Mouse (Mus musculus) spleen, adult 2 months (tissue): ENCODE measurements around the gene Noxred1. TPM values are rescaled to one million over a fixed set of nuclear protein-coding genes. Genes with fewer than 3 reads are reported as not detected.
"Not testable (repeated sequence)": the region's sequence is repeated elsewhere in the genome, so short reads cannot be mapped to it uniquely, and the experiment has no call there.

Experiments used
- DNase-seq, 2 experiments: peaks; one replicate each; pipeline versions ENCODE4 v3.0.0 to v3.0.0-alpha.2; 2012 to 2021; ENCODE audit warnings: low spot score in 2 of 2, low read depth in 1 of 2
- H3K27ac ChIP-seq: fragments of 200-500 bp; 2 replicates; pipeline ENCODE4 v1.5.1; 2012; ENCODE audit warnings: low read length, inconsistent platforms; ENCODE audit not compliant: insufficient read depth
- H3K27me3 ChIP-seq: fragments of 200-500 bp; 2 replicates; pipeline ENCODE4 v1.6.1; 2012; ENCODE audit warnings: mild to moderate bottlenecking, moderate library complexity, low read length, inconsistent platforms; ENCODE audit not compliant: control insufficient read depth, insufficient read depth
- H3K36me3 ChIP-seq: fragments of 200-500 bp; 2 replicates; pipeline ENCODE4 v1.6.1; 2012; ENCODE audit warnings: mild to moderate bottlenecking, low read length, inconsistent platforms; ENCODE audit not compliant: control insufficient read depth, insufficient read depth
- H3K4me1 ChIP-seq: fragments of 200-500 bp; 2 replicates; pipeline ENCODE4 v1.6.1; 2011; ENCODE audit warnings: inconsistent platforms; ENCODE audit not compliant: control insufficient read depth, insufficient read depth, insufficient read length
- H3K4me3 ChIP-seq: fragments of 200-500 bp; 2 replicates; pipeline ENCODE4 v1.5.1; 2011; ENCODE audit warnings: mild to moderate bottlenecking, inconsistent platforms; ENCODE audit not compliant: insufficient read depth, insufficient read length; ENCODE audit errors: extremely low read depth
- CTCF ChIP-seq: fragments of 200-500 bp; IDR thresholded peaks from 2 replicates; pipeline ENCODE4 v1.5.1; 2011; ENCODE audit warnings: mild to moderate bottlenecking, inconsistent platforms; ENCODE audit not compliant: insufficient read depth, insufficient read length, insufficient replicate concordance; ENCODE audit errors: extremely low read depth
- POLR2A ChIP-seq: fragments of 200-500 bp; IDR thresholded peaks from 2 replicates; pipeline ENCODE4 v1.6.1; 2011; ENCODE audit warnings: low read depth, low read length, inconsistent platforms
- WGBS: fragments of 180-500 bp; shearing (Covaris S2); methylation state at CpG from one replicate; pipeline ENCODE4 v1.1.7; 2018; 5-methylcytosine and 5-hydroxymethylcytosine counted together
- polyA plus RNA-seq: library from polyadenylated mRNA; depleted of rRNA; stranded (reverse); fragments of >200 nt; gene quantifications from 2 replicates; pipeline ENCODE4 v1.2.3, GENCODE M21; 2012

Noxred1 gene
- polyA plus RNA-seq, 1 experiment = 2.7 TPM

- H3K27ac ChIP-seq = no peak overlapping the region; the same call in 1 of the 2 replicates
- H3K36me3 ChIP-seq = no peaks in the 10 kb centered on the region
- 75% methylated on average over 2 of the region's 2 CpGs for WGBS
- H3K4me1 ChIP-seq = no peaks in the 10 kb centered on the region
- DNase-seq = no peak
- no peak overlapping the region for H3K4me3 ChIP-seq
- no peaks in the 10 kb centered on the region for H3K27me3 ChIP-seq
- TF ChIP-seq CTCF (no peak), POLR2A (no peak)
Observed at GRCm38 (mm10) chr12:87229633-87230032, 8.9 kb downstream of the Noxred1 start.

DNA sequence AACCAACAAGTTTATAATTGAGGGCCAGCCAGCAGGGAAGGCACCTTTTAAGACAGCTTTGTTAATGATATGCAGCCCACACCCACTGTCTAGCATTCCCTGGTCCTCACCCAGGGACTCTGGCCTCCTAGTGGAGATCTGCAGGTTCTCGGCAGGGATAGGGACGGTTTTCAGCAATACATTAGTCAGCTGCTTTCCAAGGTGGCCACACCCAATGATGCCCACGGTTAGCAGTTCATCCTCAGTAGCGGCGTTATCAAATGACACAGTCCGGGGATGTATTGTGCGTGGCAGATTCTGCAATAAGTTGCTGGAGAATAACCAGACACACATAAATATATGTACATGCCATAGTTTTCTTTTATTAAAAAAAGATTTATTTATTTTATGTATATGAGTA is 11.7 kb downstream of the Noxred1 start:
- TF ChIP-seq POLR2A = no peak
- no peak for TF ChIP-seq CTCF
- Histone ChIP-seq H3K4me3 (no peak overlapping the region), H3K36me3 (no peaks in the 10 kb centered on the region; the same call in 1 of the 2 replicates), H3K27ac (no peak overlapping the region), H3K27me3 (no peaks in the 10 kb centered on the region), H3K4me1 (no peaks in the 10 kb centered on the region)
- no peak for DNase-seq
- WGBS = 82% methylated on average over 7 of the region's 7 CpGs

GRCm38 (mm10) chr12:87224950-87225349 is 13.6 kb downstream of the Noxred1 start:
- H3K27me3 ChIP-seq = no peaks in the 10 kb centered on the region
- TF ChIP-seq POLR2A = no peak
- no peak for TF ChIP-seq CTCF
- DNase-seq = no peak
- no peak overlapping the region for H3K4me3 ChIP-seq
- H3K27ac ChIP-seq = no peak overlapping the region
- H3K36me3 ChIP-seq = no peaks in the 10 kb centered on the region; the same call in 1 of the 2 replicates
- no peaks in the 10 kb centered on the region for H3K4me1 ChIP-seq
- 56% methylated on average over 10 of the region's 10 CpGs for WGBS

- H3K36me3 ChIP-seq = no peaks in the 10 kb centered on the region; the same call in 1 of the 2 replicates
- H3K4me3 ChIP-seq = no peak overlapping the region
- H3K27ac ChIP-seq = no peak overlapping the region
- TF ChIP-seq CTCF (no peak), POLR2A (no peak)
- 91% methylated on average over 7 of the region's 7 CpGs for WGBS
- no peaks in the 10 kb centered on the region for H3K4me1 ChIP-seq
- DNase-seq = no peak
- no peaks in the 10 kb centered on the region for H3K27me3 ChIP-seq
Observed at GRCm38 (mm10) chr12:87219362-87219761, 19.2 kb downstream of the Noxred1 start.

- H3K4me1 ChIP-seq = no peaks in the 10 kb centered on the region
- no peak for DNase-seq
- H3K27ac ChIP-seq = no peak overlapping the region
- no peak for TF ChIP-seq CTCF
- no peak for TF ChIP-seq POLR2A
- H3K36me3 ChIP-seq = no peaks in the 10 kb centered on the region
- H3K4me3 ChIP-seq = no peak overlapping the region
- H3K27me3 ChIP-seq = no peaks in the 10 kb centered on the region
Observed at GRCm38 (mm10) chr12:87217596-87217995, 20.9 kb downstream of the Noxred1 start.

- no peaks in the 10 kb centered on the region for H3K4me1 ChIP-seq
- H3K4me3 ChIP-seq = no peak overlapping the region
- 46% methylated on average over 2 of the region's 2 CpGs for WGBS
- no peak overlapping the region for H3K27ac ChIP-seq
- TF ChIP-seq POLR2A = no peak
- no peak for TF ChIP-seq CTCF
- no peaks in the 10 kb centered on the region for H3K27me3 ChIP-seq
- no peaks in the 10 kb centered on the region for H3K36me3 ChIP-seq
- DNase-seq = no peak
Observed at GRCm38 (mm10) chr12:87216053-87216452, 22.5 kb downstream of the Noxred1 start.

DNA sequence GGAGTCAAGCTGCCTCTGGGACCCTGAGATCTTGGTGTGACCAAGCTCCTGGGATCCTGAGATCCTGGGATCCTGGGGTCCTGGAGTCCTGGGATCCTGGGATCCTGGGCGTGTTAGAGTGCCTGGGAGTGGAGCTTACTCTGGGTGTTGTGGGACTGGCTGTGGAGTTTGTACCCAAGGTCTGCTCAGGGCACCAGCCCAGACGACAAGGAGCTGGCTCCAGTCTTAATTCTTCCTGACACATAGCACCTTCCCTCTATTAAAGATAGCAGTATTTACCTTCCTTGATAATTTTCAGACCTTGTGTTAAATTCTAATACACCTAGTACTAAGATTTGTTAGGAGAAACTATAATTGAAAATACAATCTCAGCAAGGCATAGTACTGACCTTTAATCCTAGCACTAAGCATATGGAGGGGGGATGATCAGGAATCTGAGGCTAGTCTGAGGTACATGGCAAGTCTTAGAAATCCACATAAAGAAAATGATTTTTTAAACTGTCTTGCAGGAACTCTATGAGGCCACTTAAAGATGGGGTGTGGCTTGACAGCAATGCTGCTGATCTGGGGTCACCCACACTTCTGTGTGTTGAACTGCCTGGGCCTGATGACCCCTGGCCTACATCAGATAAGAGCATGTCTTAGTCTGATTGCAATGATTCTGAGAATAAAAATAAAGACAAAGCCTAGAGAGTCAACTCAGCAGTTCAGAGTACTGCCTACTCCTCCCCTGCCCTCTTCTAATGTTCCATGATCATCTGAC is 25.5 kb downstream of the Noxred1 start:
- H3K27ac ChIP-seq = no peak overlapping the region
- no peak for DNase-seq
- no peaks in the 10 kb centered on the region for H3K4me1 ChIP-seq
- no peak for TF ChIP-seq CTCF
- TF ChIP-seq POLR2A = no peak
- H3K36me3 ChIP-seq = no peaks in the 10 kb centered on the region
- no peaks in the 10 kb centered on the region for H3K27me3 ChIP-seq
- H3K4me3 ChIP-seq = no peak overlapping the region
- 69% methylated on average over 2 of the region's 2 CpGs for WGBS

- not testable (repeated sequence) for H3K27me3 ChIP-seq, H3K36me3 ChIP-seq, H3K4me1 ChIP-seq, H3K4me3 ChIP-seq, H3K27ac ChIP-seq, DNase-seq
- WGBS = 98% methylated on average over 5 of the region's 5 CpGs
Observed at GRCm38 (mm10) chr12:87205789-87206188, 32.7 kb downstream of the Noxred1 start.
